Mouse (Mus musculus): ENCODE results near the gene Ier5.
A peak's percentile ranks its signal among the peaks of the same experiment; 100 is the strongest.

Ier5 gene

GRCm38 (mm10) chr1:155098486-155099279 is 753 bp downstream of the Ier5 start:
- DNase-seq (ENCODE audit: low spot score), result peak; percentile 19

GRCm38 (mm10) chr1:155097931-155098485 is 1.4 kb downstream of the Ier5 start:
- no peak for DNase-seq (ENCODE audit: low spot score)

- DNase-seq (ENCODE audit: low spot score), result no peak
Observed at GRCm38 (mm10) chr1:155097354-155097753, 2.1 kb downstream of the Ier5 start.

- no peak for DNase-seq (ENCODE audit: low spot score)
Observed at GRCm38 (mm10) chr1:155096620-155097261, 2.7 kb downstream of the Ier5 start.

- DNase-seq (ENCODE audit: low spot score), result no peak
Observed at GRCm38 (mm10) chr1:155093971-155094707, 5.3 kb downstream of the Ier5 start.

GRCm38 (mm10) chr1:155093145-155093791 is 6.2 kb downstream of the Ier5 start:
- no peak for DNase-seq (ENCODE audit: low spot score)

GRCm38 (mm10) chr1:155091842-155092800 is 7.3 kb downstream of the Ier5 start:
- no peak for DNase-seq (ENCODE audit: low spot score)

- no peak for DNase-seq (ENCODE audit: low spot score)
Observed at GRCm38 (mm10) chr1:155091374-155091841, 8.0 kb downstream of the Ier5 start.

- DNase-seq (ENCODE audit: low spot score), result no peak
Observed at GRCm38 (mm10) chr1:155090736-155091135, 8.7 kb downstream of the Ier5 start.

GRCm38 (mm10) chr1:155090327-155090726 is 9.1 kb downstream of the Ier5 start:
- no peak for DNase-seq (ENCODE audit: low spot score)

GRCm38 (mm10) chr1:155088847-155089603 is 10.4 kb downstream of the Ier5 start:
- no peak for DNase-seq (ENCODE audit: low spot score)

- DNase-seq (ENCODE audit: low spot score), result no peak
Observed at GRCm38 (mm10) chr1:155088046-155088445, 11.4 kb downstream of the Ier5 start.

GRCm38 (mm10) chr1:155086893-155087292 is 12.5 kb downstream of the Ier5 start:
- no peak for DNase-seq (ENCODE audit: low spot score)

GRCm38 (mm10) chr1:155086416-155086815 is 13.0 kb downstream of the Ier5 start:
- no peak for DNase-seq (ENCODE audit: low spot score)

- no peak for DNase-seq (ENCODE audit: low spot score)
Observed at GRCm38 (mm10) chr1:155084839-155085238, 14.6 kb downstream of the Ier5 start.

- DNase-seq (ENCODE audit: low spot score), result peak; percentile 76
Observed at GRCm38 (mm10) chr1:155083271-155084265, 15.9 kb downstream of the Ier5 start.

GRCm38 (mm10) chr1:155082965-155083268 is 16.5 kb downstream of the Ier5 start:
- no peak for DNase-seq (ENCODE audit: low spot score)

GRCm38 (mm10) chr1:155082158-155082964 is 17.1 kb downstream of the Ier5 start:
- DNase-seq (ENCODE audit: low spot score), result no peak

Data from urinary bladder, postnatal 10 days (tissue).